Mouse (Mus musculus) neural tube, embryonic 13.5 days (tissue): ENCODE measurements around the gene Stat2. TPM values are rescaled to one million over a fixed set of nuclear protein-coding genes. Genes with fewer than 3 reads are reported as not detected.
A peak's percentile ranks its signal among the peaks of the same experiment; 100 is the strongest.

Experiments
- ATAC-seq: fragments of 200-750 bp; cut with Nextera tagmentation; 2 replicates; pipeline ENCODE4 v1.8.0; 2017; ENCODE audit warnings: low read depth, mild to moderate bottlenecking, moderate TSS enrichment, moderate library complexity
- H3K27ac ChIP-seq: fragments of 300-500 bp; sonication (generic); replicated peaks from 2 replicates; pipeline ENCODE4 v1.5.1; 2015; ENCODE audit warnings: moderate library complexity, mild to moderate bottlenecking, inconsistent platforms
- H3K27me3 ChIP-seq: fragments of 300-500 bp; sonication (generic); 2 replicates; pipeline ENCODE4 v1.6.1; 2015; ENCODE audit warnings: mild to moderate bottlenecking, inconsistent platforms
- H3K36me3 ChIP-seq: fragments of 300-500 bp; sonication (generic); 2 replicates; pipeline ENCODE4 v1.6.1; 2015; ENCODE audit warnings: mild to moderate bottlenecking, inconsistent platforms
- H3K4me1 ChIP-seq: fragments of 300-500 bp; sonication (generic); replicated peaks from 2 replicates; pipeline ENCODE4 v1.6.1; 2015; ENCODE audit warnings: inconsistent platforms
- H3K4me2 ChIP-seq: fragments of 300-500 bp; sonication (generic); 2 replicates; pipeline ENCODE4 v1.6.1; 2015; ENCODE audit warnings: inconsistent platforms, mild to moderate bottlenecking, moderate library complexity
- H3K4me3 ChIP-seq: fragments of 300-500 bp; sonication (generic); 2 replicates; pipeline ENCODE4 v1.5.1; 2015; ENCODE audit warnings: mild to moderate bottlenecking, inconsistent platforms
- H3K9ac ChIP-seq: fragments of 300-500 bp; sonication (generic); 2 replicates; pipeline ENCODE4 v1.6.1; 2015; ENCODE audit warnings: moderate library complexity, mild to moderate bottlenecking, inconsistent platforms
- H3K9me3 ChIP-seq: fragments of 300-500 bp; sonication (generic); 2 replicates; pipeline ENCODE4 v1.6.1; 2016; ENCODE audit warnings: inconsistent platforms
- WGBS: fragments of 180-500 bp; shearing (Covaris S2); methylation state at CpG from one replicate; pipeline ENCODE4 v1.1.7; 2015; 5-methylcytosine and 5-hydroxymethylcytosine counted together
- polyA plus RNA-seq: library from polyadenylated mRNA; unstranded; fragments of >200 nt; fragmentation: Nextera tagmentation; extraction: Ambion mirVana; gene quantifications from 2 replicates; pipeline ENCODE4 v1.2.1, GENCODE M21; 2015

Stat2 gene
- polyA plus RNA-seq, 1 experiment from 2014 or later: 23.7 TPM

DNA sequence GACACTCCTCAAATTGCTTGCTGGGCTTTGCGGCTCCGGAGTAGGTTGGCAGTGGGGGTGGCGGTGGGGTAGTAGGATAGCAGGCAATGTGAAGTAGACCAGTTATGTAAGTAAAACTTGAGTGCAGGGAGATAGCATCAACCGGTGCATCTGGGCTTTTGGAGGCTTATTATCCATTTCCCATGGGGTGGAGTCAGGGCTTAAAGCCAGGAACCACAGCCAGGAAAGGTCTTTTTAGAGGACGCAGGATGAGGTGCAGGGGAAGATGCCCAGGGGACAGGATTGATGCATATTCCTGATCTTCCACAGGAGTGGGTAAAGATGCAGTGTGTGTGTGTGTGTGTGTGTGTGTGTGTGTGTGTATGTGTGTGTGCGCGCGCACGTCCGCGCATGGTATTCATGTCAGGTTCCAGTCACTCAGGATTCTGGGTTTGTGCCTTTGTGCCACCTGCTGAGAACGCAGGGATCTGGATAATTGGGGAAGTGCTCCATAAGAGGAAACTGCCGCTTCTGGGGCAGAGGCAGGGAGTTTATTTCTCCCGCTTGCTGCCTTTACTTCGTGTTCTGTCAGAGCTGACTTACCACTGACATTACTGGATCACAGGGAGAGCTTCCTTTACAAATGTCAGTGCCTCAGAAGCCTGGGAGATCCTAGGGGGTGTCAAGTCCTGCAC lies 32.4 kb upstream of the Stat2 start:
- peaks cover 33% of the 10 kb centered on the region for H3K36me3 ChIP-seq
- H3K4me3 ChIP-seq: no peak overlapping the region
- no peak overlapping the region for H3K4me2 ChIP-seq
- no peak for ATAC-seq
- no peaks in the 10 kb centered on the region for H3K27me3 ChIP-seq
- WGBS: 72% methylated on average over 15 of the region's 15 CpGs
- no peak overlapping the region for H3K9ac ChIP-seq
- H3K9me3 ChIP-seq: no peaks in the 10 kb centered on the region
- H3K27ac ChIP-seq: 0 out of 2 replicates have a peak overlapping the region, but pooled peaks have one; percentile 42
- peaks cover 1% of the 10 kb centered on the region for H3K4me1 ChIP-seq

DNA sequence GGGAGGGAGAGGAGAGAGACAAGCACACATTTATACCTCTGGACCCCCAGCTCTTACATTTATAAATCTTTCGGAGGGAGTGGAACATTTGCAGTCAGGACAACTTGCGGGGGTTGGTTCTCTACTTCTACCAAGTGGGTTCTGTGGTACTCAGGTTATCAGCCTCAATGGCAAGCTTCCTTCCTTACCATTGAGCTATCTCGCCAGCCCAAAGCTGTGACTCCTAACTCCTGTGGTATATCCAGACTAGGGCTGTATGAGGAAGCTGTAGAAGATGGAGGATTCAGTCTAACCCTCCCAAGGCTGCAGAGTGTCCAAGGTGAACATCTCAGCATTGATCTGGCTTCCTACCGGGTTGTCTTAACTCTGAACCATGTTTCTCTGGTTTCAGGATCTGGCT lies 31.2 kb upstream of the Stat2 start:
- Histone ChIP-seq H3K4me3 (no peak overlapping the region), H3K27me3 (no peaks in the 10 kb centered on the region), H3K36me3 (peaks cover 44% of the 10 kb centered on the region), H3K9me3 (no peaks in the 10 kb centered on the region), H3K4me2 (no peak overlapping the region), H3K9ac (no peak overlapping the region), H3K4me1 (no peaks in the 10 kb centered on the region), H3K27ac (no peak overlapping the region)
- WGBS: 93% methylated on average over 4 of the region's 4 CpGs
- ATAC-seq: no peak

DNA sequence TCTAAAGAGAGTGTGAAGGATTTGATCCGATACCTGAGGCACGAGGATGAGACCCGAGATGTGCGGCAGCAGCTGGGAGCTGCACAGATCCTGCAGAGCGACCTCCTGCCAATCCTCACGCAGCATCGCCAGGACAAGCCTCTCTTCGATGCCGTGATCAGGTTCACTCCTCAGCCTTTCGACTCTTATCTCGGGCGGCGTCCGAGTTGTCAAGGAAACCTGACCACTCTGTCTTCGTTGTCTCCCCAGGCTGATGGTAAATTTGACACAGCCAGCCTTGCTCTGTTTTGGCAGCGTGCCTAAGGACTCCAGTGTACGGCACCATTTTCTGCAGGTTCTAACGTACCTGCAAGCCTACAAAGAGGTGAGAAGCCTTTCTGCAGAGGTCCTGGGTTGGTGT lies 30.2 kb upstream of the Stat2 start:
- H3K36me3 ChIP-seq: peaks cover 54% of the 10 kb centered on the region
- no peak overlapping the region for H3K9ac ChIP-seq
- H3K27me3 ChIP-seq: no peaks in the 10 kb centered on the region
- no peaks in the 10 kb centered on the region for H3K9me3 ChIP-seq
- WGBS: 95% methylated on average over 18 of the region's 18 CpGs
- H3K4me3 ChIP-seq: no peak overlapping the region
- no peak overlapping the region for H3K27ac ChIP-seq
- no peak for ATAC-seq
- H3K4me1 ChIP-seq: no peaks in the 10 kb centered on the region
- no peak overlapping the region for H3K4me2 ChIP-seq

DNA sequence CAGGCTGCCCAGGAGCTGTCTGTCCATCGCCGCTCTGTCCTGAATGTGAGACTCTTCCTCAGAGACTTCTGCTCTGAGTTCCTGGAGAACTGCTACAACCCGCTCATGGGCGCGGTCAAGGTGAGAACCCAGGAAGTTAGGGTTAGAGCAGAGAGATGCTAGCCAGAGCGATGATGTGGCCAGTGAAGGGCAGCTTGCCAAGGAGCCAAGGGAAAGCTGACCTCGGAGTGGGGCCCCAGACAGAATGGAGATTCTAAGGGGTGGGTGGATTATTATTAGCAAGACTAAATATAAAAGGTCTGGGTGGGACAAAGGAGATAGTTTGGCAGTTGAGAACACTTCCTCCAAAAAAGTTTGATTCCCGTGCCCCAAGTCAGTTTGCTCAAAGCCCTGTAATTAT lies 27.1 kb upstream of the Stat2 start:
- no peaks in the 10 kb centered on the region for H3K4me1 ChIP-seq
- H3K27me3 ChIP-seq: no peaks in the 10 kb centered on the region
- no peak overlapping the region for H3K4me3 ChIP-seq
- peaks cover 85% of the 10 kb centered on the region for H3K36me3 ChIP-seq
- 94% methylated on average over 8 of the region's 8 CpGs for WGBS
- H3K9ac ChIP-seq: no peak overlapping the region
- no peak overlapping the region for H3K4me2 ChIP-seq
- no peak overlapping the region for H3K27ac ChIP-seq
- no peak for ATAC-seq
- H3K9me3 ChIP-seq: no peaks in the 10 kb centered on the region

DNA sequence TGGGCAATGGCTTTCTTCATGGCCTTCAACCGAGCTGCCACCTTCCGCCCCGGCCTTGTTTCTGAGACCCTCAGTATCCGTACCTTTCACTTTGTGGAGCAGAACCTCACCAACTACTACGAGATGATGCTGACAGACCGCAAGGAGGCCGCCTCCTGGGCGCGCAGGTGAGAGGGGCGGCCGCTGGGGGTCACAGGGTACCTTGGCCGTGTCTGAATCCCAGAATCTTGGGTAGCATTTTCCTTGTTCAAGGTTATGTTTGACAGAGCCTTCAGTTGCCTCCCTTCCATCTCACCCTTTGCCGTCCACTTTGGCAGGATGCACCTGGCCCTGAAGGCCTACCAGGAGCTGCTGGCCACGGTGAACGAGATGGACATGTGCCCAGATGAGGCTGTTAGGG lies 26.2 kb upstream of the Stat2 start:
- WGBS: 95% methylated on average over 15 of the region's 15 CpGs
- no peak overlapping the region for H3K4me2 ChIP-seq
- H3K9me3 ChIP-seq: no peaks in the 10 kb centered on the region
- H3K36me3 ChIP-seq: peaks cover 92% of the 10 kb centered on the region
- no peak overlapping the region for H3K27ac ChIP-seq
- no peaks in the 10 kb centered on the region for H3K4me1 ChIP-seq
- no peak for ATAC-seq
- no peaks in the 10 kb centered on the region for H3K27me3 ChIP-seq
- H3K9ac ChIP-seq: no peak overlapping the region
- no peak overlapping the region for H3K4me3 ChIP-seq

DNA sequence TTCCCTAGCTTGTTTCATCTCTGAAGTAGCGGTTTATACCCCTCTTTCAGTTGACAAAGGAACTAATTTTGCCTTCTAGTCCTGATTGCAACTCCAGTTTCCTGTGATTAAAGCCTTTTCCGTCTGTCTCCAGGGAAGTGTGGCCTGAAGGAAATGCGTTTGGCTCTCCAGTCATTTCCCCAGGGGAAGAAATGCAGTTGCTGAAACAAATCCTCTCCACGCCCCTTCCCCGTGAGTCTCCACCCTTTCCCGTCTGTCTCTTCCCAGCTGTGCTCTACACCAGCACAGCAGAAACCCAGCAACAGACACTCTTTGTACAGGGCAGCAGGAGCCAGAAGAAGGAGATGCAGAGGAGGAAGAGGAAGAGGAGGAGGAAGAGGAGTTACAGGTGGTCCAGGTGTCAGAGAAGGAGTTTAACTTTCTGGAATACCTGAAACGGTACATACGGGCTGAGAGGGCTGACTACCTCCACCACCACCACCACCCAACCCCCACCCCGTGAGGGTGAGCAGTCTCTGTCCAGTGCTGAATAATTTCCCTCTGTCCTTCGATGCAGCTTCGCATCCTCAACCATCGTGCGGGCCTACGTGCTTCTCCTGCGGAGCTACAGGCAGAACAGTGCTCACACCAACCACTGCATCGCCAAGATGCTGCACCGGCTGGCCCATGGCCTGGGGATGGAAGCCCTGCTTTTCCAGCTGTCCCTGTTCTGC lies 23.2 kb upstream of the Stat2 start:
- Histone ChIP-seq H3K4me2 (peak overlapping the region; percentile 33), H3K4me3 (no peak overlapping the region), H3K36me3 (peaks cover 97% of the 10 kb centered on the region), H3K27me3 (no peaks in the 10 kb centered on the region), H3K9me3 (no peaks in the 10 kb centered on the region), H3K4me1 (no peaks in the 10 kb centered on the region), H3K27ac (peak overlapping the region; percentile 49), H3K9ac (no peak overlapping the region)
- ATAC-seq: no peak
- whole genome bisulfite sequencing: 85% methylated on average over 17 of the region's 17 CpGs

DNA sequence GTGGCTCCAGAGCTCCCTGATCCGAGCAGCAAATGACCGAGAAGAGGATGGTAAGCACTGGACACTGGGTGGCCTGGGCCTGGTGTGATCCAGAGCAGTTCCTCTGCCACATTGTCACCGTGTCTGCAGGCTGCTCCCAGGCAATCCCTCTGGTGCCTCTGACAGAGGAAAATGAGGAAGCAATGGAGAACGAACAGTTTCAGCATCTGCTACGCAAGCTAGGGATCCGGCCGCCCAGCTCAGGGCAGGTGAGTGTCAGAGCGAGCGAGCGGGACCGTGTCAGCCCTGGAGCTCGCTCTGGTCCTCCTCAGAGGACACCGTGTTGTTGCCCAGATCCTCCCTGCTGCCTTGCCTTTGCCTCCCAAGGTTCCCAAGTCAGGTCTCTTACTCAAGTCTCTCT lies 19.8 kb upstream of the Stat2 start:
- 95% methylated on average over 13 of the region's 13 CpGs for WGBS

DNA sequence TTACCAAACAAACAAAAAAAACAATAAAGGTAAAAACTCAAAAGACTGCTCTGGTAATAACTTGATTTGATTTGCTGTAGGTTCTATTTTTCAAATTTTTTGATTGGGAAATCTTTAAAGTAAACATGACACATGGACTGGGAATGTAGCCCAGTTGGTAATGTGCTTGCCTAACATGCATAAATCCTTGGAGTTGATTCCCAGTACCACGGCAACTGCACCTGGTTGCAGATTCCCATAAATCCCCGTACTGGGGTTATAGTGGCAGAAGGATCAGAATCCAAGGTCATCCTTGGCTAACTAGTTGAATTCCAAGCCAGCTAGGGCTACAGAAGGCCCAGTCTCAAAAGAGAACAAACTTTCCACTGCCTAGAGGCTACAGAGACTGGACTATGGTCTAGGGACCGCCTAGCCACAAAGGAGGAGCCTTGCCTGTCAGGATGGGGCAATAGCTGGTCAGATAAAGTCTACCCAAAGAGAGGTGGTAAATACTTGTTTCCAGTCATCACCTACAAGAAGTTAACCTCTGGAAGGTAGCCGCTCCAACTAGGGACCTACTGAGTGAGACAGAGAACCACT lies 16.6 kb upstream of the Stat2 start, which contains the start of gene Apon:
Gene Apon, plus strand, starts transcription at position 420 of the 579 bp plus-strand sequence.
- H3K4me1 ChIP-seq: no peaks in the 10 kb centered on the region
- no peaks in the 10 kb centered on the region for H3K9me3 ChIP-seq
- no peak within 1 kb of the TSS for H3K4me2 ChIP-seq
- 90% methylated on average over 4 of the region's 4 CpGs for WGBS
- no peaks in the 10 kb centered on the region for H3K27me3 ChIP-seq
- H3K36me3 ChIP-seq: peaks cover 44% of the 10 kb centered on the region
- no peak within 1 kb of the TSS for H3K27ac ChIP-seq
- H3K4me3 ChIP-seq: no peak within 1 kb of the TSS
- ATAC-seq: no peak
- H3K9ac ChIP-seq: no peak within 1 kb of the TSS

More for the DNA sequence above, 19.8 kb upstream of the Stat2 start:
- no peak overlapping the region for H3K4me3 ChIP-seq
- H3K27me3 ChIP-seq: no peaks in the 10 kb centered on the region
- no peak for ATAC-seq
- no peak overlapping the region for H3K9ac ChIP-seq
- H3K4me1 ChIP-seq: no peaks in the 10 kb centered on the region
- no peaks in the 10 kb centered on the region for H3K9me3 ChIP-seq
- peaks cover 76% of the 10 kb centered on the region for H3K36me3 ChIP-seq
- no peak overlapping the region for H3K27ac ChIP-seq
- no peak overlapping the region for H3K4me2 ChIP-seq

DNA sequence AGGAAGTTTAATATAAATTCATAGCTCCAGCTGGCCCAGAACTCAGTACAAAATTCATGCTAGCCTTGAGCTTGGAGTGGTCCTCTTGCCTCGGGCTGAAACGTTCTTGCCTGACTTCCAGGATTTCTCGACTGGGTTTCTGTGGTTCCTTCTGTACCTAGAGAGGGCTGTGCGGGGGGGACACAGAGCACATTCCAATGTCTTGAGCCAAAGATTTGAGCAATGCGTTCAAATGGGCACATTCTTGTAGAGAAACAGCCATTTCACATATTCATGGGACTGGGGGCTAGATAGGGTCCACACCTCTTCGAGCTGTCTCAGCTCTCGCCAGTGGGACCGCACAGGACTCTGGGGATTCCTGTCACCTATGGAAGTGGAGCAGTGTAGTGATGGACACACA lies 14.4 kb upstream of the Stat2 start:
- Histone ChIP-seq H3K9me3 (no peaks in the 10 kb centered on the region), H3K9ac (no peak overlapping the region), H3K4me1 (no peaks in the 10 kb centered on the region), H3K36me3 (peaks cover 24% of the 10 kb centered on the region), H3K4me3 (no peak overlapping the region), H3K4me2 (no peak overlapping the region), H3K27me3 (no peaks in the 10 kb centered on the region), H3K27ac (no peak overlapping the region)
- 88% methylated on average over 8 of the region's 8 CpGs for WGBS
- ATAC-seq: no peak

DNA sequence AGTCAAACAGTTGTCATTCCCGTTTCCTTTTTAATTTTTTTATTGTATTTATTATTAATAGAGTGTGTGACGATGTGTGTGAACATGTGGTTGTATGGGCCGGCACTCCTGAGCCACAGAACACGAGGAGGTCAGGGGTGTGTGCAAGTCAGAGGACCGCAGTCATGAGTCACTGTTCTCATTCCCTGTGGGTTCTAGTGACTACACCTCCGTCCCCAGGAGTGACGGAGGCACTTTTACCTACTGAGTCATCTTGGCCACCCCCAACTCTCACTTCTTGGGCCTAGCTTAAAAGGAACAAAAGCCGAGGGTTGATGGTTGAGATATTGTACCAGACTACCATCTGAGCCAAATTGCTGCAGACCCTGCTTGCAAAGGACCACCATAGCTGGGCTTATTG lies 14.0 kb upstream of the Stat2 start:
- Histone ChIP-seq H3K4me3 (no peak overlapping the region), H3K27ac (no peak overlapping the region), H3K36me3 (peaks cover 20% of the 10 kb centered on the region), H3K27me3 (no peaks in the 10 kb centered on the region), H3K9me3 (no peaks in the 10 kb centered on the region), H3K4me2 (no peak overlapping the region), H3K4me1 (no peaks in the 10 kb centered on the region), H3K9ac (no peak overlapping the region)
- no peak for ATAC-seq
- WGBS: 74% methylated on average over 8 of the region's 8 CpGs

DNA sequence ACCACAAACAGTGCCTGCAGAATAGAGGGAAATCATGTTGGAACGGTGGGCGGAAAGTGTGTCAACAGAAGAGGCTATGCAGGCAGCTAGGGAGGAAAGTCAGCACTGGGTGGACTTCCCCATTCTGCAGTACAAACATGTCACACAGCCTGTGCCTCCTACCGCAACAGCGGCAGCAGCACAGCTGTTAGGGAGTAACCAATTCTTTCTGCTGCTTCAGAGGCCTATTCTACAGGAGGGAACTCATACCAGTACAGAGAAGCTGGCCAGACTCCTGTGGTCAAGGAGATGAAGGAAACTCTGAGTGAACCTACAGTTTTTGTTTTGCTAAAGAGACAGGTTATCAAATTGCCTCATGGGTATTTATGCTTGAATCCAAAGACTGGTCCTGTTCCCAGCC lies 11.4 kb upstream of the Stat2 start:
- H3K27me3 ChIP-seq: no peaks in the 10 kb centered on the region
- no peak overlapping the region for H3K27ac ChIP-seq
- H3K4me1 ChIP-seq: no peaks in the 10 kb centered on the region
- no peak overlapping the region for H3K4me3 ChIP-seq
- no peak overlapping the region for H3K9ac ChIP-seq
- H3K36me3 ChIP-seq: no peaks in the 10 kb centered on the region
- ATAC-seq: no peak
- WGBS: 84% methylated on average over 4 of the region's 4 CpGs
- no peaks in the 10 kb centered on the region for H3K9me3 ChIP-seq
- no peak overlapping the region for H3K4me2 ChIP-seq

DNA sequence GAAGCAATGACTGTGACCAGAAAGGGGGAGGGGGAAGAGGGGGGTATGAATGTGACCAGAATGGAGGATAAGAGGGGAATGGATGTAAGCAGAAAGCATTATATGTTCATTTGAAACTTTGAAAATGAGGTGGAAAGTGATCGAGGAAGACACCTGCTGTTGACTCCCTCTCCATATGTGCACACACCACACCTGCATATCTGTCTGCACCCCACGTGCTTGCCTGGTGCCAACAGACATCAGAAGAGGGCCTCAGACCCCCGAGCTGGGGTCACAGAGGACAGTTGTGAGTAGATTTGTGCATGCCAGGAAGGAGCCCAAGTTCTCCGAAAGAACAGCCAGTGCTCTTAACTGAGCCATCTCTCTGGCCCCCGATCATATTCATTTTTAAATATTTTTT lies 10.4 kb upstream of the Stat2 start:
- Histone ChIP-seq H3K4me1 (no peaks in the 10 kb centered on the region), H3K4me3 (no peak overlapping the region), H3K4me2 (no peak overlapping the region), H3K27me3 (no peaks in the 10 kb centered on the region), H3K27ac (no peak overlapping the region), H3K9me3 (no peaks in the 10 kb centered on the region), H3K36me3 (no peaks in the 10 kb centered on the region), H3K9ac (no peak overlapping the region)
- ATAC-seq: no peak
- WGBS: 88% methylated on average over 5 of the region's 5 CpGs
